Mouse (Mus musculus) liver, adult 2 months (tissue): Measurements from ENCODE around the gene Fbxl13.

Experiments
- CTCF ChIP-seq: fragments of 200-500 bp; IDR thresholded peaks from 2 replicates; pipeline ENCODE4 v1.5.1; 2011; ENCODE audit warnings: low read depth, low read length, control low read depth
- POLR2A ChIP-seq: fragments of 200-500 bp; IDR thresholded peaks from 2 replicates; pipeline ENCODE4 v1.6.1; 2011; ENCODE audit warnings: low read length, control low read depth; ENCODE audit not compliant: insufficient read depth; ENCODE audit errors: extremely low read depth

DNA sequence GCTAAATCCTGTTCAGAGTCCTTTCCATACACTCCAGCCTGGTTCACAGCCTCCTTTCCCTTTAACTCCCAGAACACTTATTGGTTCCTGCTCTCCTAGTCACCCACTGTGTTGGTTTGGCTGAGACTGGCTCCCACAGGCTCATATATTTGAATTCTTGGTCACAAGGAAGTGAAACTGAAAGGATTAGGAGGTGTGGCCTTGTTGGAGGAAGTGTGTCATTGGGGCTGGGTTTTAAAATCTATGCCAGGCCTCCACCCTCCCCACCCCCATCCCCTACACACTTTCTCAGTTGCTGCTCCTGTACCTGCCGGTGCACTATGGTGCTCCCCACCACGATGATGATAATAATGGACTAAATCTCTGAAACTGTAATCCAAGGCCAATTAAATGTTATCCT, 127.9 kb downstream of the Fbxl13 start:
- TF ChIP-seq CTCF (no peak), POLR2A (no peak)
